In genomic region chr5:73194083-73194570, GRCm38 (mm10) we compare ENCODE assay signal across 9 mouse cellular contexts.
A peak's percentile ranks its signal among the peaks of the same experiment; 100 is the strongest.
DNase-seq lines count a peak whose midpoint lies in the region; ATAC-seq and TF ChIP-seq lines count a peak whose summit lies in the region.
"Had no signal": no experiment of that assay in that cellular context is flagged by ENCODE, and none has a peak within 500 bp of the region (broad histone marks: within the 10 kb centered on the region; RNA-seq: fewer than 3 reads in every experiment).

No protein-coding gene starts in this region.

- peak overlapping the region; percentile 18 for H3K4me3 ChIP-seq in heart, embryonic 13.5 days
- H3K4me3 ChIP-seq in testis, adult 2 months (ENCODE audit: control insufficient read depth, low read depth, low read length), result no peak overlapping the region
- H3K4me3 ChIP-seq in limb, embryonic 10.5 days, result no peak overlapping the region
- no peak overlapping the region for H3K4me3 ChIP-seq in stomach, postnatal 0 days (ENCODE audit: low read depth, low read length)
- H3K4me3 ChIP-seq: limb, embryonic 15.5 days had no signal

- ATAC-seq in heart, embryonic 13.5 days (ENCODE audit: extremely low read depth, insufficient number of reproducible peaks, low FRiP score, low TSS enrichment), result peak; percentile 59; the same call in 1 of the 2 replicates
- ATAC-seq in stomach, postnatal 0 days (ENCODE audit: low FRiP score, low TSS enrichment), result peak; percentile 17; the same call in 1 of the 2 replicates

- intact Hi-C loops in heart, postnatal 14 days (cut with DNase I), result loop anchor here (5.0 kb wide), 1 partner anchor 62 kb away; no protein-coding TSS in a partner anchor

- TF ChIP-seq EP300 in stomach, postnatal 0 days (optimal IDR thresholded peaks at IDR 0.05), result no peak

- peaks cover 12% of the 10 kb centered on the region for H3K36me3 ChIP-seq in heart, embryonic 13.5 days
- H3K36me3 ChIP-seq in testis, adult 2 months (ENCODE audit: control insufficient read depth, insufficient read depth, low read length), result no peaks in the 10 kb centered on the region
- H3K36me3 ChIP-seq in limb, embryonic 10.5 days, result peaks cover 17% of the 10 kb centered on the region
- H3K36me3 ChIP-seq in stomach, postnatal 0 days (ENCODE audit: control insufficient read depth, insufficient read depth, low read length), result no peaks in the 10 kb centered on the region

- no peak for TF ChIP-seq POLR2A in testis, adult 2 months (IDR thresholded peaks at IDR 0.05; ENCODE audit: control insufficient read depth, low read depth, low read length)

- H3K4me2 ChIP-seq in heart, embryonic 13.5 days, result peak overlapping the region; percentile 57
- no peak overlapping the region; the same call in 1 of the 2 replicates for H3K4me2 ChIP-seq in stomach, postnatal 0 days (replicated peaks; ENCODE audit: low read depth)
- H3K4me2 ChIP-seq: limb, embryonic 15.5 days had no signal

- TF ChIP-seq CTCF in testis, adult 2 months (IDR thresholded peaks at IDR 0.05; ENCODE audit: control insufficient read depth, insufficient read depth, insufficient replicate concordance, low read depth, low read length), result peak; percentile 8; the same call in 1 of the 2 replicates
- TF ChIP-seq CTCF in stomach, postnatal 0 days (IDR thresholded peaks at IDR 0.05; ENCODE audit: low read depth), result peak; percentile 62

- no peaks in the 10 kb centered on the region for H3K9me3 ChIP-seq in heart, embryonic 13.5 days
- H3K9me3 ChIP-seq in limb, embryonic 10.5 days (replicated peaks), result no peaks in the 10 kb centered on the region
- H3K9me3 ChIP-seq in stomach, postnatal 0 days (ENCODE audit: control insufficient read depth, low read length), result no peaks in the 10 kb centered on the region
- H3K9me3 ChIP-seq: limb, embryonic 15.5 days had no signal

- peaks cover 36% of the 10 kb centered on the region for H3K4me1 ChIP-seq in heart, embryonic 13.5 days
- no peaks in the 10 kb centered on the region; the same call in none of the 2 replicates for H3K4me1 ChIP-seq in testis, adult 2 months (ENCODE audit: control insufficient read depth, insufficient read depth, low read length)
- peaks cover 19% of the 10 kb centered on the region for H3K4me1 ChIP-seq in limb, embryonic 10.5 days
- H3K4me1 ChIP-seq in stomach, postnatal 0 days (replicated peaks; ENCODE audit: control insufficient read depth, insufficient read depth), result no peaks in the 10 kb centered on the region
- H3K4me1 ChIP-seq: limb, embryonic 15.5 days had no signal

- no peak for DNase-seq in heart, postnatal 14 days
- no peak for DNase-seq in testis, postnatal 10 days (ENCODE audit: low spot score)
- DNase-seq in limb, embryonic 10.5 days (ENCODE audit: low spot score), result no peak
- DNase-seq in stomach, postnatal 0 days (ENCODE audit: low spot score), result peak; percentile 55
- no peak for DNase-seq in urinary bladder, postnatal 25 days (ENCODE audit: low spot score)
- DNase-seq in layer of hippocampus, postnatal 14 days (ENCODE audit: low spot score in 2 of 2), result no peak

- WGBS in heart, embryonic 13.5 days, result 19% methylated on average over 8 of the region's 8 CpGs
- 81% methylated on average over 8 of the region's 8 CpGs for WGBS in limb, embryonic 10.5 days
- 46% methylated on average over 8 of the region's 8 CpGs for WGBS in stomach, postnatal 0 days

- H3K9ac ChIP-seq in heart, embryonic 13.5 days, result peak overlapping the region; percentile 42
- no peak overlapping the region for H3K9ac ChIP-seq in stomach, postnatal 0 days (ENCODE audit: low read length)
- H3K9ac ChIP-seq: limb, embryonic 15.5 days had no signal

- no peaks in the 10 kb centered on the region for H3K27me3 ChIP-seq in heart, embryonic 13.5 days (replicated peaks)
- no peaks in the 10 kb centered on the region for H3K27me3 ChIP-seq in testis, adult 2 months (ENCODE audit: control insufficient read depth, insufficient read depth, low read length)
- H3K27me3 ChIP-seq in limb, embryonic 10.5 days (ENCODE audit: low read depth, poor library complexity, severe bottlenecking), result no peaks in the 10 kb centered on the region
- H3K27me3 ChIP-seq in stomach, postnatal 0 days (ENCODE audit: control insufficient read depth, insufficient read depth, low read length), result no peaks in the 10 kb centered on the region
- H3K27me3 ChIP-seq: limb, embryonic 15.5 days had no signal

- peak overlapping the region; percentile 87 for H3K27ac ChIP-seq in heart, embryonic 13.5 days (replicated peaks)
- H3K27ac ChIP-seq in testis, adult 2 months (ENCODE audit: control insufficient read depth, insufficient read depth, low read depth, low read length), result no peak overlapping the region
- H3K27ac ChIP-seq in limb, embryonic 10.5 days, result peak overlapping the region; percentile 40; the same call in 1 of the 2 replicates
- H3K27ac ChIP-seq in stomach, postnatal 0 days (replicated peaks), result peak overlapping the region; percentile 78
- H3K27ac ChIP-seq: limb, embryonic 15.5 days had no signal
